Mouse (Mus musculus) CH12.LX (cell line): Measurements from ENCODE around the gene Pdia4. TPM values are rescaled to one million over a fixed set of nuclear protein-coding genes. Genes with fewer than 3 reads are reported as not detected.

Experiments
- DNase-seq: peaks from one replicate; pipeline ENCODE4 v3.0.0-alpha.2; 2013; ENCODE audit errors: extremely low read depth
- H3K27ac ChIP-seq: 2 replicates; pipeline ENCODE4 v1.5.1; 2012; ENCODE audit warnings: low read depth, mild to moderate bottlenecking, control low read depth, moderate library complexity; ENCODE audit not compliant: insufficient read depth
- H3K27me3 ChIP-seq: replicated peaks from 2 replicates; pipeline ENCODE3; 2012; ENCODE audit warnings: inconsistent platforms
- H3K36me3 ChIP-seq, 2 experiments: replicated peaks in 1 of 2; 2 replicates each; pipeline versions ENCODE3 to v1.6.1; 2012; ENCODE audit warnings: inconsistent platforms in 1 of 2, low read length in 1 of 2, mild to moderate bottlenecking in 1 of 2, mixed read lengths in 1 of 2, moderate library complexity in 1 of 2; ENCODE audit not compliant: control insufficient read depth in 1 of 2, insufficient read depth in 1 of 2
- H3K4me1 ChIP-seq, 2 experiments: 2 replicates each; pipeline ENCODE4 v1.6.1; 2012; ENCODE audit warnings: inconsistent platforms in 1 of 2, moderate library complexity in 1 of 2; ENCODE audit not compliant: insufficient read depth in 2 of 2, control insufficient read depth in 1 of 2
- H3K4me2 ChIP-seq: 2 replicates; pipeline ENCODE4 v1.6.1; 2012; ENCODE audit warnings: low read depth, mild to moderate bottlenecking, control low read depth; ENCODE audit not compliant: poor library complexity, insufficient read depth, severe bottlenecking
- H3K4me3 ChIP-seq, 3 experiments: fragments of 150-350 bp in 1 of 3; sonication (generic) in 1 of 3; replicated peaks in 1 of 3; 2 replicates each; pipeline versions ENCODE3 to v1.5.1; 2011 to 2012; ENCODE audit warnings: low read depth in 2 of 3, low read length in 2 of 3, mild to moderate bottlenecking in 2 of 3, moderate library complexity in 2 of 3, control low read depth in 1 of 3, improper control_type of control experiment in 1 of 3, inconsistent platforms in 1 of 3, mixed read lengths in 1 of 3; ENCODE audit not compliant: poor library complexity in 1 of 3
- H3K79me2 ChIP-seq: replicated peaks from 2 replicates; pipeline ENCODE4 v1.6.1; 2012; ENCODE audit warnings: mild to moderate bottlenecking, moderate library complexity; ENCODE audit not compliant: control insufficient read depth, poor library complexity, insufficient read depth, severe bottlenecking; ENCODE audit errors: extremely low read depth
- H3K9ac ChIP-seq: 2 replicates; pipeline ENCODE4 v1.6.1; 2012; ENCODE audit warnings: low read depth, mild to moderate bottlenecking, control low read depth, moderate library complexity; ENCODE audit not compliant: insufficient read depth
- H3K9me3 ChIP-seq: replicated peaks from 2 replicates; pipeline ENCODE3; 2012; ENCODE audit warnings: low read length, inconsistent platforms, mixed read lengths
- BHLHE40 ChIP-seq: IDR thresholded peaks from 2 replicates; pipeline ENCODE4 v1.6.1; 2011; ENCODE audit warnings: mild to moderate bottlenecking, low read depth, low read length, improper control_type of control experiment
- CHD1 ChIP-seq: IDR thresholded peaks from 2 replicates; pipeline ENCODE4 v1.6.1; 2012; ENCODE audit warnings: low read depth, low read length, improper control_type of control experiment, inconsistent platforms
- CHD2 ChIP-seq: IDR thresholded peaks from 2 replicates; pipeline ENCODE4 v1.6.1; 2011; ENCODE audit warnings: low read length, improper control_type of control experiment
- CTCF ChIP-seq, 2 experiments: IDR thresholded peaks in 1 of 2; conservative IDR thresholded peaks in 1 of 2; 2 replicates each; pipeline ENCODE4 v1.5.1; 2011 to 2012; ENCODE audit warnings: low read depth in 2 of 2, low read length in 2 of 2, improper control_type of control experiment in 1 of 2, inconsistent platforms in 1 of 2, mild to moderate bottlenecking in 1 of 2, moderate library complexity in 1 of 2
- IRF4 ChIP-seq: IDR thresholded peaks from 2 replicates; pipeline ENCODE4 v1.6.1; 2014; ENCODE audit warnings: low read depth, mild to moderate bottlenecking, inconsistent platforms, low read length, improper control_type of control experiment
- MAX ChIP-seq: IDR thresholded peaks from 2 replicates; pipeline ENCODE4 v1.6.1; 2011; ENCODE audit warnings: low read length, improper control_type of control experiment
- MAZ ChIP-seq: IDR thresholded peaks from 2 replicates; pipeline ENCODE4 v1.6.1; 2012; ENCODE audit warnings: low read depth, mild to moderate bottlenecking, inconsistent platforms, low read length, improper control_type of control experiment, moderate library complexity
- MYC ChIP-seq: IDR thresholded peaks from 2 replicates; pipeline ENCODE4 v1.6.1; 2011; ENCODE audit warnings: low read depth, mild to moderate bottlenecking, improper control_type of control experiment, low read length
- NELFE ChIP-seq: IDR thresholded peaks from 2 replicates; pipeline ENCODE4 v1.6.1; 2011; ENCODE audit warnings: low read depth, low read length, improper control_type of control experiment
- NRF1 ChIP-seq: IDR thresholded peaks from 2 replicates; pipeline ENCODE4 v1.6.1; 2014; ENCODE audit warnings: low read depth, mild to moderate bottlenecking, inconsistent platforms, low read length, improper control_type of control experiment, moderate library complexity
- POLR2AphosphoS2 ChIP-seq: IDR thresholded peaks from 2 replicates; pipeline ENCODE4 v1.6.1; 2011; ENCODE audit warnings: low read depth, low read length, improper control_type of control experiment
- RAD21 ChIP-seq: IDR thresholded peaks from 2 replicates; pipeline ENCODE4 v1.6.1; 2011; ENCODE audit warnings: low read depth, mild to moderate bottlenecking, low read length, improper control_type of control experiment, moderate library complexity
- SMC3 ChIP-seq: IDR thresholded peaks from 2 replicates; pipeline ENCODE4 v1.6.1; 2011; ENCODE audit warnings: low read depth, low read length, improper control_type of control experiment
- USF2 ChIP-seq: conservative IDR thresholded peaks from 2 replicates; pipeline ENCODE4 v1.6.1; 2011; ENCODE audit warnings: low read depth, low read length, improper control_type of control experiment
- ZMIZ1 ChIP-seq: IDR thresholded peaks from 2 replicates; pipeline ENCODE4 v1.6.1; 2012; ENCODE audit warnings: low read depth, mild to moderate bottlenecking, inconsistent platforms, low read length, improper control_type of control experiment
- dilution Hi-C: fragments of 300-500 bp; cut with MboI; formaldehyde crosslinking; loops from 2 replicates; pipeline ENCODE4 v1.14.3; 2020; ENCODE audit warnings: low sequenced_read_pairs; ENCODE audit not compliant: extremely low pct_unique_long_range_greater_than_20kb, extremely low pct_ligation_motif_present
- in situ Hi-C: fragments of 300-500 bp; cut with MboI; formaldehyde crosslinking; loops from 3 replicates; pipeline ENCODE4 v1.14.3; 2019; ENCODE audit warnings: low sequenced_read_pairs, low pct_ligation_motif_present, low pct_unique_long_range_greater_than_20kb, mixed read lengths
- polyA plus RNA-seq: library from polyadenylated mRNA; unstranded; fragments of >175 nt; gene quantifications from 2 replicates; pipeline ENCODE4 v1.2.1, GENCODE M21; 2012; ENCODE audit warnings: low read depth; ENCODE audit not compliant: insufficient read length
- total RNA-seq, 2 experiments: library from RNA; depleted of rRNA; stranded (reverse); fragments of 300-350 nt in 1 of 2; fragments of >200 nt in 1 of 2; gene quantifications; 2 replicates each; pipeline ENCODE4 v1.2.3; 2012 to 2014

The Pdia4 gene
- total and polyA plus RNA-seq, 3 experiments, result 186 to 242 (median 204) TPM

GRCm38 (mm10) chr6:47794106-47794830, 19.0 kb downstream of the Pdia4 start:
- H3K9ac ChIP-seq, result no peak overlapping the region
- H3K79me2 ChIP-seq, result no peaks in the 10 kb centered on the region
- H3K27me3 ChIP-seq, result no peaks in the 10 kb centered on the region
- peak; percentile 30; the same call in 1 of the 2 replicates for TF ChIP-seq POLR2AphosphoS2
- 0 out of 2 replicates have a peak, but pooled peaks have one; percentile 17 for TF ChIP-seq IRF4
- TF ChIP-seq USF2, result no peak
- TF ChIP-seq CHD2, result no peak
- peak; percentile 37 for TF ChIP-seq RAD21
- peak; percentile 70 for TF ChIP-seq SMC3
- TF ChIP-seq BHLHE40, result 0 out of 2 replicates have a peak, but pooled peaks have one; percentile 9
- TF ChIP-seq MAZ, result no peak
- TF ChIP-seq MAX, result no peak
- peak in 1 of 2 experiments; percentile 62; a peak in 2 of 4 replicates for TF ChIP-seq CTCF (conservative IDR thresholded peaks at IDR 0.05 in 1 of 2, IDR thresholded peaks at IDR 0.05 in 1 of 2; ENCODE audit: low read depth in 2 of 2, low read length in 2 of 2)
- H3K4me2 ChIP-seq, result no peak overlapping the region
- H3K4me1 ChIP-seq, result peaks cover 6 to 39% of the 10 kb centered on the region in 2 experiments; a peak in 3 of 4 replicates
- in situ Hi-C loops (loop anchor here (5.0 kb wide), 1 partner anchor 33 kb away; no protein-coding TSS in a partner anchor), dilution Hi-C loops (no loop called here)
- no peak overlapping the region for H3K27ac ChIP-seq
- H3K36me3 ChIP-seq, result peaks cover 36 to 57% of the 10 kb centered on the region in 2 experiments
- no peaks in the 10 kb centered on the region for H3K9me3 ChIP-seq
- DNase-seq, result no peak
- no peak overlapping the region for H3K4me3 ChIP-seq

GRCm38 (mm10) chr6:47793284-47793683, 19.9 kb downstream of the Pdia4 start:
- TF ChIP-seq NELFE (no peak), POLR2AphosphoS2 (no peak), CHD2 (no peak), MYC (no peak), IRF4 (no peak), NRF1 (no peak), CTCF (conservative IDR thresholded peaks at IDR 0.05 in 1 of 2, IDR thresholded peaks at IDR 0.05 in 1 of 2; ENCODE audit: low read depth in 2 of 2, low read length in 2 of 2) (no peak), CHD1 (no peak), ZMIZ1 (no peak), MAZ (no peak), SMC3 (no peak)
- TF ChIP-seq, all 38 proteins: peak for 0
- dilution Hi-C loops, result no loop called here
- DNase-seq, result no peak
- H3K27me3 ChIP-seq, result no peaks in the 10 kb centered on the region
- H3K4me1 ChIP-seq, result peaks cover 6 to 40% of the 10 kb centered on the region in 2 experiments; a peak in 3 of 4 replicates
- no peaks in the 10 kb centered on the region for H3K79me2 ChIP-seq
- peaks cover 29 to 47% of the 10 kb centered on the region in 2 experiments for H3K36me3 ChIP-seq
- in situ Hi-C loops, result loop anchor here (5.0 kb wide), 1 partner anchor 34 kb away; no protein-coding TSS in a partner anchor
- H3K9ac ChIP-seq, result no peak overlapping the region
- no peaks in the 10 kb centered on the region for H3K9me3 ChIP-seq
- H3K27ac ChIP-seq, result no peak overlapping the region
- H3K4me3 ChIP-seq, result no peak overlapping the region
- no peak overlapping the region for H3K4me2 ChIP-seq
